Mouse (Mus musculus) ovary, adult 10 weeks (tissue): Measurements from ENCODE around the gene Serpinb3c. TPM values are rescaled to one million over a fixed set of nuclear protein-coding genes. Genes with fewer than 3 reads are reported as not detected.

Source experiments
- polyA plus RNA-seq: library from polyadenylated mRNA; stranded (reverse); fragments of 350-450 nt; fragmentation: Illumina TruSeq; extraction: RNeasy Lipid Tissue Mini Kit (QIAGEN cat#74804); gene quantifications from one replicate; pipeline ENCODE4 v1.2.3, GENCODE M21; 2014

The Serpinb3c gene
- polyA plus RNA-seq: not detected

DNA sequence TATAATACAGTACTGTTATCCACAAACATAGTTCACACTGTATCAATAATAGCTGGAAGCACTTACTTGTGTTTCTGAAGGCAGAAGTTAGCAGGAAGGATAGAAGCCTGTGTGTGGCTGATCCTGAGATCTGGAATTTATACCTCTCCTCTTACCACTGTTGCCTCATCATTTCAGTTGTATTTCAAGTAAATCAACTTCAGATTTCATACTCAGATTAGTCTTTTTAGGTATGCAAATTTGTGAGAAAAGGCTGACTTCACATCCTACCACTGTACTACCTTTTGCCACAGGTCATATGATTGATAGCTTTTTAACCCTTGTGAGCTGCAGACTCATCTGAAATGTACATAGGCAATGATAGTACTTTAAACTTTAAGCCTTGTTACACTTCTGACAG lies at the start of gene Serpinb3c, which contains the start of gene Serpinb3b:
Gene Serpinb3c (minus strand): TSS at position 111 of the 400 bp plus-strand sequence.
Gene Serpinb3b (minus strand): TSS at position 101 of the 400 bp plus-strand sequence.

Other genes starting within 250 kb of the Serpinb3c start
- gene Serpinb3a, start 226.1 kb downstream of the Serpinb3c start, polyA plus RNA-seq: not detected
- not detected for gene Serpinb3d, start 194.9 kb downstream of the Serpinb3c start, polyA plus RNA-seq
- gene Serpinb3b, start within 50 bp of the Serpinb3c start, polyA plus RNA-seq: not detected
- 7.4 TPM for gene Serpinb11, start 82.8 kb upstream of the Serpinb3c start, polyA plus RNA-seq
- not detected for gene Serpinb7, start 121.3 kb upstream of the Serpinb3c start, polyA plus RNA-seq
- 2.0 TPM for gene Serpinb2, start 233.1 kb upstream of the Serpinb3c start, polyA plus RNA-seq